Mouse (Mus musculus): ENCODE measurements around the gene Slc2a3.

- no peak for TF ChIP-seq POLR2A (IDR thresholded peaks at IDR 0.05; ENCODE audit: control insufficient read depth, extremely low read depth, insufficient read depth, low read length, poor library complexity)
- no peak for TF ChIP-seq CTCF (IDR thresholded peaks at IDR 0.05; ENCODE audit: borderline replicate concordance, control insufficient read depth, extremely low read depth, insufficient read depth, low read length, poor library complexity)
Measured at GRCm38 (mm10) chr6:122804418-122804817, 3.0 kb upstream of the Slc2a3 start.

Data from thymus, adult 2 months (tissue).